Mouse (Mus musculus) intestine, postnatal 0 days (tissue): ENCODE results near the gene Stag1. TPM values are rescaled to one million over a fixed set of nuclear protein-coding genes. Genes with fewer than 3 reads are reported as not detected.
A peak's percentile ranks its signal among the peaks of the same experiment; 100 is the strongest.

ENCODE experiments used
- ATAC-seq: fragments of 200-750 bp; cut with Nextera tagmentation; 2 replicates; pipeline ENCODE4 v1.8.0; 2017; ENCODE audit warnings: mild to moderate bottlenecking, moderate TSS enrichment, moderate library complexity
- H3K27ac ChIP-seq: fragments of 300-500 bp; sonication (generic); 2 replicates; pipeline ENCODE4 v1.5.1; 2014; ENCODE audit warnings: mild to moderate bottlenecking, low read depth, low read length, moderate library complexity
- H3K27me3 ChIP-seq: fragments of 300-500 bp; sonication (generic); replicated peaks from 2 replicates; pipeline ENCODE4 v1.6.1; 2014; ENCODE audit warnings: low read length, mixed read lengths; ENCODE audit not compliant: control insufficient read depth, insufficient read depth
- H3K36me3 ChIP-seq: fragments of 300-500 bp; sonication (generic); 2 replicates; pipeline ENCODE4 v1.6.1; 2014; ENCODE audit warnings: mild to moderate bottlenecking, moderate library complexity; ENCODE audit not compliant: control insufficient read depth, insufficient read depth
- H3K4me1 ChIP-seq: fragments of 300-500 bp; sonication (generic); replicated peaks from 2 replicates; pipeline ENCODE4 v1.6.1; 2014; ENCODE audit warnings: antibody characterized with exemption, low read length, mixed read lengths; ENCODE audit not compliant: control insufficient read depth, insufficient read depth
- H3K4me2 ChIP-seq: fragments of 300-500 bp; sonication (generic); replicated peaks from 2 replicates; pipeline ENCODE4 v1.6.1; 2014; ENCODE audit warnings: low read depth, mild to moderate bottlenecking, moderate library complexity
- H3K4me3 ChIP-seq: fragments of 300-500 bp; sonication (generic); 2 replicates; pipeline ENCODE4 v1.5.1; 2014; ENCODE audit warnings: low read depth, low read length
- H3K9ac ChIP-seq: fragments of 300-500 bp; sonication (generic); 2 replicates; pipeline ENCODE4 v1.6.1; 2014; ENCODE audit warnings: mild to moderate bottlenecking, low read depth, low read length
- H3K9me3 ChIP-seq: fragments of 300-500 bp; sonication (generic); 2 replicates; pipeline ENCODE4 v1.6.1; 2016; ENCODE audit warnings: mixed run types; ENCODE audit not compliant: control insufficient read depth
- CTCF ChIP-seq: sonication (generic); IDR thresholded peaks from 2 replicates; pipeline ENCODE4 v1.5.1; 2016; ENCODE audit warnings: low read depth, mild to moderate bottlenecking, control low read depth, antibody characterized with exemption, moderate library complexity
- WGBS: fragments of 180-500 bp; shearing (Covaris S2); extraction: QIAGEN DNeasy Blood & Tissue Kit; methylation state at CpG from one replicate; pipeline ENCODE4 v1.1.7; 2014; 5-methylcytosine and 5-hydroxymethylcytosine counted together
- polyA plus RNA-seq: library from polyadenylated mRNA; unstranded; fragments of >200 nt; fragmentation: Nextera tagmentation; extraction: Ambion mirVana; gene quantifications from 2 replicates; pipeline ENCODE4 v1.2.1, GENCODE M21; 2015

Gene Stag1
- polyA plus RNA-seq, 1 experiment from 2014 or later = 24.6 TPM

GRCm38 (mm10) chr9:100979260-100979659, 381.7 kb downstream of the Stag1 start:
- Histone ChIP-seq H3K4me1 (no peaks in the 10 kb centered on the region), H3K27me3 (no peaks in the 10 kb centered on the region), H3K36me3 (peaks cover 6% of the 10 kb centered on the region), H3K9me3 (no peaks in the 10 kb centered on the region), H3K4me2 (no peak overlapping the region), H3K4me3 (no peak overlapping the region), H3K27ac (no peak overlapping the region), H3K9ac (no peak overlapping the region)
- ATAC-seq = no peak
- TF ChIP-seq CTCF = no peak
- WGBS = 67% methylated on average over 5 of the region's 5 CpGs

DNA sequence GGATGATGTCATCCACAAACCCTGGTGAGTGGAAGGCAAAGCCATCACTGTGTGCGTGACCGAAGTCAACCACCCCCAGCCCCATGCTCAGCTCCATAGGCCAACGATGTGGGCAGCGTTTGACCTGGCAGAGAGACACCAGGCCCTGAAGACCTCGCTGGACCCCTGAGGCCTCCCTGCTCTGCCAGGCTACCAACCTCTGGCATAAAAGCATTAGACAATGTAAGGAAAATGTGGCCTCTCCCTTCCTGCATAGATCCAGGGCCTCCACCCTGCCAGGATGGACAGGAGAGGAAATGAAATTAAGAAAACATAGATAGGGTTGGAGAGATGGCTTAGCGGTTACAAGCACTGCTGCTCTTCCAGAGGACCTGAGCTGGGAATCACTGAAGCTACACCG, 385.2 kb downstream of the Stag1 start:
- WGBS = 93% methylated on average over 7 of the region's 7 CpGs
- no peak for ATAC-seq

DNA sequence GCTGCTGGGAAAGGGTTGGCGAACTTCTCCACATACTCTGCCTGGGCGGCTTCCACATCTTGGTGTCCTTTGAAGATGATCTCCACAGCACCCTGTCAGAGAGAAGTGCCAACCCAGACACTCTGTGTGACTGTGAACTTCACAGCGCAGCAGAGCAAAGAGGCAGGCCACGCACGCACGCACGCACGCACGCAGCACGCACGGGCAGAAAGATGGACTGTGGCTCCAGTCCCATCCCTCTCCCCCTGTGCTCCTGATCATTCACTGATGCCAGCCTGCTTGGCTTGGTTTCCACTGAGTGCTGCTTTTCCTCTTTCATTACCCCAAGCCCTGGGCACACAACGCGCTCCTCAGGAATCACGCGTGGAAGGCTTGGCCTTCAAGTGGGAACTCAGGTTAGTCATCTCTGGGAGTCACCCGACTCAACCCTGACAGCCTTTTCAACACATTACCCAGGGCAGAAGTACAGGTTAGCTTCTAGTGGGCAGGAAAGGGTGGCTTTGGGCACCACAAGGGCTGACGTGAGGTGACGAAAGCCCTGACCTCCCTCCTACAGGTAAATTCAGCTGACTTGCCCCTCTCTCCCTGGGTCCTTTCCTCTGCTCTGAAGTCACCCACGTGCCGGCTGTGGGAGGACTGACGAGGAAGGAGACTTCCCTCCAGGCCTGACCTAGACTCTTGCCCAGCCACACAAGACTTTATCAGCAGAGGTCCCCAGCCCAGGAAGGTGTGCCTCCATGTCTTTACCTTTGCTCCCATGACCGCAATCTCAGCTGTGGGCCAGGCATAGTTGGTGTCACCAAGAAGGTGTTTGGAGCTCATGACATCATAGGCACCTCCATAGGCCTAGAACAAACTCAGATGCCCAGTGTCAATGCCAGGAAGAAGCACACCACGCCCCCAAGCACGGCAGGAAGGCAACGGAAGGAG, 387.0 kb downstream of the Stag1 start:
- H3K4me2 ChIP-seq = no peak overlapping the region
- H3K27ac ChIP-seq = peak overlapping the region; percentile 57; the same call in 1 of the 2 replicates
- no peaks in the 10 kb centered on the region for H3K27me3 ChIP-seq
- 82% methylated on average over 25 of the region's 25 CpGs for WGBS
- H3K4me3 ChIP-seq = no peak overlapping the region
- no peaks in the 10 kb centered on the region for H3K9me3 ChIP-seq
- H3K4me1 ChIP-seq = no peaks in the 10 kb centered on the region
- peaks cover 18% of the 10 kb centered on the region for H3K36me3 ChIP-seq
- ATAC-seq = peak; percentile 95
- no peak for TF ChIP-seq CTCF
- no peak overlapping the region for H3K9ac ChIP-seq

More for the DNA sequence above, 385.2 kb downstream of the Stag1 start:
- H3K4me3 ChIP-seq = no peak overlapping the region
- TF ChIP-seq CTCF = no peak
- no peak overlapping the region for H3K4me2 ChIP-seq
- no peaks in the 10 kb centered on the region for H3K4me1 ChIP-seq
- no peaks in the 10 kb centered on the region for H3K9me3 ChIP-seq
- H3K9ac ChIP-seq = no peak overlapping the region
- H3K36me3 ChIP-seq = peaks cover 18% of the 10 kb centered on the region
- no peaks in the 10 kb centered on the region for H3K27me3 ChIP-seq
- no peak overlapping the region for H3K27ac ChIP-seq

GRCm38 (mm10) chr9:100987006-100987405, 389.4 kb downstream of the Stag1 start:
- Histone ChIP-seq H3K4me2 (no peak overlapping the region), H3K27ac (no peak overlapping the region), H3K9ac (no peak overlapping the region), H3K9me3 (no peaks in the 10 kb centered on the region), H3K36me3 (peaks cover 18% of the 10 kb centered on the region), H3K4me1 (no peaks in the 10 kb centered on the region), H3K4me3 (no peak overlapping the region), H3K27me3 (no peaks in the 10 kb centered on the region)
- TF ChIP-seq CTCF = no peak
- no peak for ATAC-seq
- 94% methylated on average over 5 of the region's 5 CpGs for WGBS

DNA sequence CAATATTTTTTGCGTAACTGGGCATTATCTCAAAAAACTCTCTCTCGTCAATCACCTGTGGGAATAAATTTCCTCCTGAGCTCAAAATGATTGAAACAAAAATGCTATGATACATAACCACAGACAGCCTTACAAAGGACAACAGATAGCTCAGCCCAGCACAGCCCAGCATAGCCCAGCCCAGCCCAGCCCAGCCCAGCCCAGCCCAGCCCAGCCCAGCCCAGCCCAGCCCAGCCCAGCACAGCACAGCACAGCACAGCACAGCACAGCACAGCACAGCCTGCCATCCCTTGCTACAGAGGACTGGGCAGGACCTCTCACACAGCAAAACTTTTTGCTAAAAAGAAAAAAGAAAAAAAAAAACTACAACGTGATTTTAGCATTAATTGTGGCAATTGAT, 390.3 kb downstream of the Stag1 start:
- ATAC-seq = no peak
- Histone ChIP-seq H3K36me3 (peaks cover 13% of the 10 kb centered on the region; the same call in 1 of the 2 replicates), H3K4me1 (no peaks in the 10 kb centered on the region), H3K4me3 (no peak overlapping the region), H3K9me3 (no peaks in the 10 kb centered on the region), H3K9ac (no peak overlapping the region), H3K4me2 (no peak overlapping the region), H3K27me3 (no peaks in the 10 kb centered on the region), H3K27ac (no peak overlapping the region)
- no peak for TF ChIP-seq CTCF
- WGBS = 72% methylated on average over 3 of the region's 3 CpGs

DNA sequence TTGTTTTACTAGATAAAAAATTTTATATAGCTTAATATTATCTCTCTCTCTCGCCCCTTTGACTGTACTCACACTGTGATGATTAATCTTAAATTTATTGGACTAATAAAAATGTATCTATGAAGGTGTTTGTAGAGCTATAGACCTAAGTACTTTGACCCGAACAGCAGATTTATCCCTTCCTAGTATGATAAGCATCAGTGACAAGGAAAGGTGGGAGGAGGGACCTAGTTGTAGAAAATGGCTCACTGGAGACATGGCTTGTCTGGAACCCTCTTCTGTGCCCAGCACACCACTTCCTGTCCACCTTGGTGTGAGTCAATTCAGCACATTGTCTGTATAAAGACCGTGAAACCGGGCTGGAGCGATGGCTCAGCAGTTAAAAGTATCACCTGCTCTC, 393.0 kb downstream of the Stag1 start:
- no peak overlapping the region for H3K4me3 ChIP-seq
- WGBS = 50% methylated on average over 5 of the region's 5 CpGs
- H3K9me3 ChIP-seq = no peaks in the 10 kb centered on the region
- H3K27me3 ChIP-seq = no peaks in the 10 kb centered on the region
- no peaks in the 10 kb centered on the region for H3K4me1 ChIP-seq
- H3K9ac ChIP-seq = no peak overlapping the region
- H3K27ac ChIP-seq = no peak overlapping the region
- peaks cover 16% of the 10 kb centered on the region for H3K36me3 ChIP-seq
- H3K4me2 ChIP-seq = no peak overlapping the region
- ATAC-seq = peak; percentile 82
- TF ChIP-seq CTCF = no peak
